Mouse (Mus musculus) limb, embryonic 10.5 days (tissue): Measurements from ENCODE around the gene Hc. TPM values are rescaled to one million over a fixed set of nuclear protein-coding genes. Genes with fewer than 3 reads are reported as not detected.

Experiments used
- DNase-seq: peaks from one replicate; pipeline ENCODE4 v3.0.0-alpha.2; 2017; ENCODE audit warnings: low spot score
- H3K27ac ChIP-seq: fragments of 300-500 bp; sonication (generic); 2 replicates; pipeline ENCODE4 v1.5.1; 2016; ENCODE audit warnings: mild to moderate bottlenecking
- H3K27me3 ChIP-seq: fragments of 300-500 bp; sonication (generic); 2 replicates; pipeline ENCODE4 v1.6.1; 2016; ENCODE audit warnings: low read depth, mild to moderate bottlenecking; ENCODE audit not compliant: poor library complexity, severe bottlenecking
- H3K36me3 ChIP-seq: fragments of 300-500 bp; sonication (generic); 2 replicates; pipeline ENCODE4 v1.6.1; 2016; ENCODE audit warnings: mild to moderate bottlenecking, moderate library complexity
- H3K4me1 ChIP-seq: fragments of 300-500 bp; sonication (generic); 2 replicates; pipeline ENCODE4 v1.6.1; 2016
- H3K4me3 ChIP-seq: fragments of 300-500 bp; sonication (generic); 2 replicates; pipeline ENCODE4 v1.5.1; 2016; ENCODE audit warnings: mild to moderate bottlenecking, moderate library complexity
- H3K9me3 ChIP-seq: fragments of 300-500 bp; sonication (generic); replicated peaks from 2 replicates; pipeline ENCODE4 v1.6.1; 2016; ENCODE audit warnings: mild to moderate bottlenecking
- WGBS: fragments of 180-500 bp; shearing (Covaris S2); methylation state at CpG from one replicate; pipeline ENCODE4 v1.1.7; 2016; 5-methylcytosine and 5-hydroxymethylcytosine counted together
- polyA plus RNA-seq: library from polyadenylated mRNA; unstranded; fragments of >200 nt; fragmentation: Nextera tagmentation; extraction: Ambion mirVana; gene quantifications from 2 replicates; pipeline ENCODE4 v1.2.1, GENCODE M21; 2016

Hc gene
- polyA plus RNA-seq, 1 experiment from 2014 or later: not detected

GRCm38 (mm10) chr2:34966243-34966934 is 94.8 kb downstream of the Hc start:
- no peak for DNase-seq
- Histone ChIP-seq H3K27me3 (peaks cover 10% of the 10 kb centered on the region), H3K4me3 (no peak overlapping the region), H3K4me1 (peaks cover 27% of the 10 kb centered on the region), H3K36me3 (no peaks in the 10 kb centered on the region), H3K27ac (no peak overlapping the region), H3K9me3 (no peaks in the 10 kb centered on the region)
- WGBS: 90% methylated on average over 8 of the region's 8 CpGs

DNA sequence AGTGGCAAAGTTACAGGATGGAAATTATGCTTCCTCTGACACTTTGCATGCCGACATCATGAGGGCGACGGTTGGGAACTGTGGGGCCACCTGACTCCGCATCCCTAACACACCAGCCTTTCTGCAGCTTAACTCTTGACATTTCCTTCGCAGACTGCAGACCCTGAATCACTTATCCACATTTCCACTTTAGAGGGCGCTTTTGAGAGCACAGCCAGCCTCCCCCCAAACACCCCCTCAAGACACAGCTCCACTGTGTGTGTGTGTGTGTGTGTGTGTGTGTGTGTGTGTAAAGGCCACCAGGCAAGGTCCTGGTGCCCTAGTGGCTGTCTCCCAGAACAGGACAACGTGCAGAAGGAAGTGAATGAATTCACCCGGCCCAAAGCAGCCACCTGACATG is 95.4 kb downstream of the Hc start:
- Histone ChIP-seq H3K27me3 (peaks cover 16% of the 10 kb centered on the region), H3K36me3 (no peaks in the 10 kb centered on the region), H3K9me3 (no peaks in the 10 kb centered on the region), H3K4me1 (peaks cover 27% of the 10 kb centered on the region), H3K4me3 (no peak overlapping the region), H3K27ac (peak overlapping the region; percentile 17; the same call in 1 of the 2 replicates)
- WGBS: 78% methylated on average over 8 of the region's 8 CpGs
- DNase-seq: no peak

- peak; percentile 68 for DNase-seq
- Histone ChIP-seq H3K27me3 (peaks cover 21% of the 10 kb centered on the region), H3K36me3 (no peaks in the 10 kb centered on the region), H3K4me1 (peaks cover 27% of the 10 kb centered on the region), H3K9me3 (no peaks in the 10 kb centered on the region), H3K4me3 (peak overlapping the region; percentile 16; the same call in 1 of the 2 replicates), H3K27ac (peak overlapping the region; percentile 17; the same call in 1 of the 2 replicates)
- 31% methylated on average over 9 of the region's 9 CpGs for WGBS
Measured at GRCm38 (mm10) chr2:34965293-34965692, 95.9 kb downstream of the Hc start.

DNA sequence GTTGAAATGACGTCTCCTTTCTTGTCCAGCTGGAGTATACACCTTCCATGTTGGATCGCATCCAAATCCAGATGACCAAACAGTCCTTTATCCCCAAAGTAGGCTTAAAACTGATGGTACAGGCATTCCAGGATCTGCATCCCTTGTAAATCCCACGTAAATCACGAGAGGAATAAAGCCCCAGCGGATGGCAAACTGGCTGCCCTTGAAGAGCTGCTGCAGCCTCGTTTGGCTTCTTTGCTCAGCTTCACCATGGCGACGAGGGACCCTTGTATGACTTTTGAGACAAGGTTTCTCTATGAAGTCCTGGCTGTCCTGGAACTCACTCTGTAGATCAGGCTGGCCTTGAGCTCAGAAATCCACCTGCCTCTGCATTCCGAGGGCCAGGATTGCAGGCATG is 96.6 kb downstream of the Hc start:
- H3K27ac ChIP-seq: no peak overlapping the region
- no peak for DNase-seq
- H3K9me3 ChIP-seq: no peaks in the 10 kb centered on the region
- H3K4me1 ChIP-seq: peaks cover 27% of the 10 kb centered on the region
- H3K4me3 ChIP-seq: no peak overlapping the region
- peaks cover 25% of the 10 kb centered on the region for H3K27me3 ChIP-seq
- WGBS: 86% methylated on average over 9 of the region's 9 CpGs
- H3K36me3 ChIP-seq: no peaks in the 10 kb centered on the region

GRCm38 (mm10) chr2:34964230-34964629 is 97.0 kb downstream of the Hc start:
- no peak for DNase-seq
- H3K36me3 ChIP-seq: no peaks in the 10 kb centered on the region
- H3K27ac ChIP-seq: no peak overlapping the region
- no peak overlapping the region for H3K4me3 ChIP-seq
- peaks cover 25% of the 10 kb centered on the region for H3K27me3 ChIP-seq
- WGBS: 88% methylated on average over 6 of the region's 6 CpGs
- peaks cover 27% of the 10 kb centered on the region for H3K4me1 ChIP-seq
- no peaks in the 10 kb centered on the region for H3K9me3 ChIP-seq

DNA sequence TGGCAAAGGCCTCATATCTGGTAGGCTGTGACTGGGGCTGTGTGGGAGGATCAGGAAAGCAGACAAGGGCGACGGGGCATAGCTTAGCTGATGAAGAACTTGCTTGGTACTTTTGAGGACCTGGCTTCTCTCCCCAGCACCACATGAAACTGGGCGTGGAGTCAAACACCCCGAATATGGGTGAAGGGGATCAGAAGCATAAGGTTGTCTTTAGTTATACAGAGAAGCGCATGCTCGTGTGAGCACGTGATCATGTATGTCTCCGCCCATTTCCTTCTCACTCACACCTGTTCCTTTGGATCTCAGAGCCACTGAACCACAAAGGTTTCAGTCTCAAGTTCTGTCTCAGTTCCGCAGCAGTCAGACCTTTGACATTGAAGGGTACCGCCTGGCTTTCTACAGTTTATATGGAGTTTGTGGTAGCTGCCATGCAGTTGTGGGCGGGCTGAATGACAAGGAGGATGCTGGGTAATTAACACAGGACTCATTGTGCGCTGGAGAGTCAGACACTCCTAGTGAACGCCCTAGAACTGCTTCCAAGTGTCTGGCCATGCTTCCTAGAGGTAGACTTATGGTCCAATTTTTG is 97.8 kb downstream of the Hc start:
- 83% methylated on average over 13 of the region's 13 CpGs for whole genome bisulfite sequencing
- H3K9me3 ChIP-seq: no peaks in the 10 kb centered on the region
- H3K36me3 ChIP-seq: no peaks in the 10 kb centered on the region
- DNase-seq: no peak
- H3K27ac ChIP-seq: no peak overlapping the region
- peaks cover 27% of the 10 kb centered on the region for H3K4me1 ChIP-seq
- H3K27me3 ChIP-seq: peaks cover 25% of the 10 kb centered on the region
- no peak overlapping the region for H3K4me3 ChIP-seq

GRCm38 (mm10) chr2:34962893-34963292 is 98.3 kb downstream of the Hc start:
- Histone ChIP-seq H3K4me3 (no peak overlapping the region), H3K9me3 (no peaks in the 10 kb centered on the region), H3K27me3 (peaks cover 25% of the 10 kb centered on the region), H3K27ac (no peak overlapping the region), H3K4me1 (peaks cover 27% of the 10 kb centered on the region), H3K36me3 (no peaks in the 10 kb centered on the region)
- DNase-seq: no peak
- 88% methylated on average over 9 of the region's 9 CpGs for WGBS

GRCm38 (mm10) chr2:34962211-34962610 is 99.0 kb downstream of the Hc start:
- no peak overlapping the region for H3K4me3 ChIP-seq
- DNase-seq: no peak
- no peak overlapping the region for H3K27ac ChIP-seq
- H3K36me3 ChIP-seq: no peaks in the 10 kb centered on the region
- H3K27me3 ChIP-seq: peaks cover 25% of the 10 kb centered on the region
- no peaks in the 10 kb centered on the region for H3K9me3 ChIP-seq
- 75% methylated on average over 2 of the region's 2 CpGs for whole genome bisulfite sequencing
- H3K4me1 ChIP-seq: peaks cover 27% of the 10 kb centered on the region

DNA sequence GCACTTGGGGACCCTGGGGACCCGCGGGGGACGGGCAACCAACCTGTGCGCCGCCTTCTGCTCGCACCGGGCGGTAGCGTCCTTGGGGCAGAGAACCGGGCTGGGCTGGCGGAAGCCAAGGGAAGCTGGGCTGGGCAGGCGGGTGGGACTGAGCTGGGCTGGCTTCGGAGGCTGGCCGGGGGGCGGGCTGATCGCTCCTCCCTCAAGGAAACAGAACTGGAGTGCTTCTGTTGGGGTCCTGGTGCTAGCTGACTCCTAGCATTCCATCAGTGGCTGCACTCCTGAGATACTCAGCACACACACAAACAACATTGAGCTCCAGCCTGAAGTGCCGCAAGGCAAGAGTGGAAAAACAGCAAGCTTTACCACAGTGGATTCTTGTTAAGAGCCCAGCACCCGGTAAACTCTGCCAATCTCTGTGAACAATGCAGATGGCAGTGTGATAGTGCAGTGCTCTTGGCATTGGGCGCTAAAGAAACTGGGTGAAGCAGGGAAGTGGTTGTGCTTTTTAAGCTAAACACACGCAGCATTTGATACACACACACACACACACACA is 99.7 kb downstream of the Hc start, which contains the start of gene Traf1:
Gene Traf1 (minus strand): TSS at position 292 of the 556 bp plus-strand sequence.
- Histone ChIP-seq H3K27me3 (peaks cover 25% of the 10 kb centered on the region), H3K36me3 (no peaks in the 10 kb centered on the region), H3K4me3 (peak within 1 kb of the TSS; percentile 38), H3K4me1 (peaks cover 27% of the 10 kb centered on the region), H3K27ac (peak within 1 kb of the TSS; percentile 66), H3K9me3 (no peaks in the 10 kb centered on the region)
- DNase-seq: no peak
- 15% methylated on average over 20 of the region's 20 CpGs for WGBS

DNA sequence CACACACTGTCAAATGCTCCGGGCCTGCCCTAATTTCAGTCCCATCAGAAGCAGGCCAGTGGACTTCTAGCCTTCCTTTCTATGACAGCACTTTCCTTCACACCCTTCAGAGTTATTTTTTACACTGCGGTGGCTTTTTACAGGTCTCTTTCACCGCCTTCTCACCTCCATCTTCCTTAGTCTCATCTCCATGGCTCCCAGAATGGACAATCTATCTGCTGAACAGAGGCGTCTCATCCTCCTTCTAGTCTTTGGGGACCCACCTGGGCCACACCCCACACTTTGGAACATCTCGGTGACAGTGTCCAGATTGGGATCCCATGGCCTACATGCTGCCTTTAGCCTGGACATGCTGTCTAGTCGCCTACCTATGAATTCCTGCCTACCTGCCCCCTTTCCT is 100.3 kb downstream of the Hc start:
- peaks cover 25% of the 10 kb centered on the region for H3K27me3 ChIP-seq
- H3K4me1 ChIP-seq: peaks cover 27% of the 10 kb centered on the region
- 78% methylated on average over 6 of the region's 6 CpGs for WGBS
- peak overlapping the region; percentile 66 for H3K27ac ChIP-seq
- no peaks in the 10 kb centered on the region for H3K9me3 ChIP-seq
- peak overlapping the region; percentile 38 for H3K4me3 ChIP-seq
- DNase-seq: no peak
- no peaks in the 10 kb centered on the region for H3K36me3 ChIP-seq

DNA sequence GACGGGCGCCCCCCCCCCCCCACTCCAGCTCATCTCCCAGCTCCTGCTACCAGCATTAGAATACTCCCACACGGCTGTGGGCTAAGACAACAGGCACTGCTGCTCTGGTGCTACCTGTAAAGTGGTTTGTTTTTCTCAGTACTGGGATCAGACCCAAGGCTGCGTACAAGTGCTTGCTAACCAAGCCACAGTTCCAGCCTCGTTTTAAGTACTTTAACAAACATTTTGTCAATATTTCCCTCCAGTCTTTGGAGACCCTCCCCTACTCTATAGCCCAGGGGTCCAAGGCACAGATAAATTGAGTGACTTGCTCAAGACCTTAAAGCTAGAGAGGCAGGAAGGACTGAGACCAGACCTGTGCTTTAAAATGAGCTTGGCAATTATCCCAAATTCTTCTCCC is 100.8 kb downstream of the Hc start:
- WGBS: 94% methylated on average over 5 of the region's 5 CpGs
- Histone ChIP-seq H3K36me3 (no peaks in the 10 kb centered on the region), H3K4me3 (no peak overlapping the region), H3K27me3 (peaks cover 25% of the 10 kb centered on the region), H3K9me3 (no peaks in the 10 kb centered on the region), H3K4me1 (peaks cover 22% of the 10 kb centered on the region), H3K27ac (no peak overlapping the region)
- no peak for DNase-seq

DNA sequence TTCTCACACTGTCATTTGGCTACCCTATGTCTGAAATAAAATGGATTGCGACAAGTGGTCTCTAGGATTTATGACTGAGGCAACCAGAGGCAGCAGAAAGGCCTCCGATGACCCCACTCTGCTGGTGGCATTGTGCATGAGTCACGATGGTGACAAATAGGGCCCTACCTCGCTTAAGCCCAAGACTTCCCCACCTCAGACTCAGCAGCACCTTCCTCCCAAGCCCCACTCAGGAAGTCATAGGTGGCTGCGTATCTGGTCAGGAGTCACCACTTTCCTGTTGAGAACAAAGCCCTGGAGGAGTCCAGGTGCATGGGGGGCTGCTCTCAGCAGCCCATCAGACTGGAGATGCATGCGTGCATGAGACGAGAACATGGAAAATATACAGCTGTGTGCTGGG is 102.7 kb downstream of the Hc start:
- 88% methylated on average over 7 of the region's 7 CpGs for WGBS

DNA sequence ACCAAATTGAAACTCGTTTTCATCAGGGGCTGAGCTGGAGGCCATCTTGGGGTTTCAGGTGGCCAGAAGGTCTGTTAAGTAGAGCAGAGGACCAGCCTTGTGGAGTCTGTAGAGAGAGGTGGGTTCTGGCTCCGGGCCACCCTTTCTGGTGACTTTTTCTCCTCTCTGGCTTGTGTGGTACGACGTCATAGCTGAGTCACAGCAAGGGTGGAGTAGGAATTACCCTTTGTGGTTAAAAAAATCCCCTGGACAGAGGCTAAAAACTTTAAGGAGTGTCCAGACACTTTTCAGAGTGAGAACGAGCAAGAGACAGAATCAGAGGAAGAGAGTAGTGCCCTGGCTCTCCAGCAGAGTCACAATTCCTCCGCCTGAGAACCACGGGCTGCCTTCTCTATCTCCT is 103.2 kb downstream of the Hc start:
- WGBS: 81% methylated on average over 7 of the region's 7 CpGs
- no peak overlapping the region for H3K27ac ChIP-seq

More for the DNA sequence above, 102.7 kb downstream of the Hc start:
- no peaks in the 10 kb centered on the region for H3K36me3 ChIP-seq
- peaks cover 25% of the 10 kb centered on the region for H3K27me3 ChIP-seq
- no peak overlapping the region for H3K27ac ChIP-seq
- peaks cover 13% of the 10 kb centered on the region for H3K4me1 ChIP-seq
- no peak overlapping the region for H3K4me3 ChIP-seq
- H3K9me3 ChIP-seq: no peaks in the 10 kb centered on the region
- no peak for DNase-seq

More for the DNA sequence above, 103.2 kb downstream of the Hc start:
- no peaks in the 10 kb centered on the region for H3K9me3 ChIP-seq
- no peak for DNase-seq
- H3K27me3 ChIP-seq: peaks cover 25% of the 10 kb centered on the region
- no peak overlapping the region for H3K4me3 ChIP-seq
- no peaks in the 10 kb centered on the region for H3K36me3 ChIP-seq
- peaks cover 9% of the 10 kb centered on the region for H3K4me1 ChIP-seq
